Comparison of ENCODE assay signal across 8 mouse cellular contexts in the genomic region with DNA sequence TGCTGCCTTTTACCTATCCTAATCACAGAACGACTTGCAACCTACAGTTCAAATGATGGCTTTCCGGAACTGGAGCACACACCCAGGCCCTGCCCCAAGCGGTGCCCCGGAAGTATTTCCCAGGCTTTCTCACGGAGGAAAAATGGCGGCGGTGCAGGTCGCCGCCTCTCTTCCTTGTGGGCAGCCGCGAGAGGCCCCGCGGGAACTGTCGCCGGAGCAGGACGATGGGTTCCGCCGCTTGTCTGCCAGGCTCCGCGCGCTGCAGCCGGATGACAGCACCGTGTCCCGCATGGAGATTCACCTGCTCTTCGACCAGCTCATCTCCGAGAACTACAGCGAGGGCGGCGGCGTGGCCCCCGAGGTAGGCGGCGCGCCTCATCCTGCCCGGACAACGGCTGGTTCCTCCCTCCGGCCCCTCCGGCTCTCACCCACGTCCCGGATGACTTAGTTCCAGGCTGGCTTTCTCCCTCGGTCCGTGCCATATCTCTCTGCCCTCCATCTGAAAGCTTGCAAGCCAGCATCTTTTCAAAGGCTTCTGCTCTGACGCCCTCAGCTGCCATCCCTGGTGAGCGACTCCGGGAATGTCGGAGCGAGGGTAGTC. TPM values are rescaled to one million over a fixed set of nuclear protein-coding genes. Genes with fewer than 3 reads are reported as not detected.
DNase-seq lines count a peak whose midpoint lies in the region; ATAC-seq and TF ChIP-seq lines count a peak whose summit lies in the region.

Gene Heatr6 (plus strand): TSS at position 116 of the 601 bp plus-strand sequence.

- H3K4me3 ChIP-seq in hindbrain, embryonic 10.5 days = peak within 1 kb of the TSS; percentile 88
- H3K4me3 ChIP-seq in lung, postnatal 0 days (ENCODE audit: low read depth, low read length) = peak within 1 kb of the TSS; percentile 81

- WGBS in hindbrain, embryonic 10.5 days = under 1% methylated on average over 47 of the region's 47 CpGs
- under 1% methylated on average over 47 of the region's 47 CpGs for WGBS in lung, postnatal 0 days

- peak within 1 kb of the TSS; percentile 68 for H3K9ac ChIP-seq in lung, postnatal 0 days (replicated peaks; ENCODE audit: low read depth)

- TF ChIP-seq EP300 in lung, postnatal 0 days (IDR thresholded peaks at IDR 0.05) = no peak

- ATAC-seq in frontal cortex, adult (ENCODE audit: low TSS enrichment) = peak; percentile 99
- peak; percentile 99 for ATAC-seq in lung, postnatal 0 days

- H3K36me3 ChIP-seq in hindbrain, embryonic 10.5 days = peaks cover 33% of the 10 kb centered on the region
- H3K36me3 ChIP-seq in lung, postnatal 0 days (ENCODE audit: insufficient read depth, low read length) = peaks cover 9% of the 10 kb centered on the region; the same call in 1 of the 2 replicates

- peak; percentile 72 for DNase-seq in MEL-GATA-1-ER (ENCODE audit: extremely low read depth, low read depth)
- peak; percentile 92 for DNase-seq in cerebellum, adult 8-10 months
- peak; percentile 89 for DNase-seq in hindbrain, embryonic 10.5 days (ENCODE audit: low spot score)
- DNase-seq in layer of hippocampus, adult 9-11 months = peak; percentile 94
- peak; percentile 96 for DNase-seq in lung, postnatal 0 days (ENCODE audit: low spot score)
- DNase-seq in ovary, postnatal 14 days (ENCODE audit: low spot score) = peak; percentile 84
- peak; percentile 91 for DNase-seq in thymus, postnatal 14 days

- H3K27me3 ChIP-seq in hindbrain, embryonic 10.5 days (ENCODE audit: insufficient read depth, poor library complexity, severe bottlenecking) = peaks cover 19% of the 10 kb centered on the region
- no peaks in the 10 kb centered on the region for H3K27me3 ChIP-seq in lung, postnatal 0 days (replicated peaks; ENCODE audit: insufficient read depth, low read length)

- peak within 1 kb of the TSS; percentile 97 for H3K27ac ChIP-seq in hindbrain, embryonic 10.5 days
- peak within 1 kb of the TSS; percentile 70 for H3K27ac ChIP-seq in lung, postnatal 0 days (ENCODE audit: low read length)

- H3K4me2 ChIP-seq in lung, postnatal 0 days (replicated peaks; ENCODE audit: low read depth, low read length) = peak within 1 kb of the TSS; percentile 74

- 0 out of 2 replicates have a peak, but pooled peaks have one; percentile 12 for TF ChIP-seq CTCF in lung, postnatal 0 days (IDR thresholded peaks at IDR 0.05)

- no peaks in the 10 kb centered on the region for H3K9me3 ChIP-seq in hindbrain, embryonic 10.5 days
- H3K9me3 ChIP-seq in lung, postnatal 0 days (ENCODE audit: low read length) = no peaks in the 10 kb centered on the region

- peaks cover 18% of the 10 kb centered on the region for H3K4me1 ChIP-seq in hindbrain, embryonic 10.5 days (replicated peaks)
- H3K4me1 ChIP-seq in lung, postnatal 0 days (ENCODE audit: insufficient read depth, low read depth, low read length) = peaks cover 10% of the 10 kb centered on the region; the same call in 1 of the 2 replicates

RNA-seq across cellular contexts. Expression of gene Heatr6, which starts in this region (rescaled TPM):
- 30.0 and 30.1 TPM in 2 replicates for polyA plus RNA-seq in hindbrain, embryonic 10.5 days (2016; fragmentation: Nextera tagmentation; extraction: Ambion mirVana)
- polyA plus RNA-seq in lung, postnatal 0 days (2015; fragmentation: Nextera tagmentation; extraction: Ambion mirVana) = 11.8 and 13.7 TPM in 2 replicates

Comparison
In these comparisons a context has a peak if more than half of its experiments do, and no peak if none do; other contexts are left out.
1. Peak in every context shown above with its lines: DNase-seq, ATAC-seq, H3K4me3 ChIP-seq and H3K27ac ChIP-seq.